Mouse (Mus musculus): ENCODE data around the gene Mblac2.

- TF ChIP-seq CTCF (conservative IDR thresholded peaks at IDR 0.05; ENCODE audit: insufficient read depth, insufficient read length, low read depth, low read length) (no peak), POLR2A (IDR thresholded peaks at IDR 0.05; ENCODE audit: low read depth, low read length) (no peak)
Measured at GRCm38 (mm10) chr13:81755324-81755723, 44.2 kb downstream of the Mblac2 start.
